Mouse (Mus musculus) embryo, embryonic 9.5 days (tissue): ENCODE data around the gene Atxn7l3.
"Not testable (repeated sequence)": the region's sequence is repeated elsewhere in the genome, so short reads cannot be mapped to it uniquely, and the experiment has no call there.

Source experiments
- DNase-seq: peaks from one replicate; pipeline ENCODE4 v3.0.0-alpha.2; 2017; ENCODE audit errors: extremely low spot score

The Atxn7l3 gene

GRCm38 (mm10) chr11:102294887-102295597 lies 1.4 kb downstream of the Atxn7l3 start:
- DNase-seq: no peak

- no peak for DNase-seq
These were observed 2.0 kb downstream of the Atxn7l3 start for GRCm38 (mm10) chr11:102294416-102294815.

DNA sequence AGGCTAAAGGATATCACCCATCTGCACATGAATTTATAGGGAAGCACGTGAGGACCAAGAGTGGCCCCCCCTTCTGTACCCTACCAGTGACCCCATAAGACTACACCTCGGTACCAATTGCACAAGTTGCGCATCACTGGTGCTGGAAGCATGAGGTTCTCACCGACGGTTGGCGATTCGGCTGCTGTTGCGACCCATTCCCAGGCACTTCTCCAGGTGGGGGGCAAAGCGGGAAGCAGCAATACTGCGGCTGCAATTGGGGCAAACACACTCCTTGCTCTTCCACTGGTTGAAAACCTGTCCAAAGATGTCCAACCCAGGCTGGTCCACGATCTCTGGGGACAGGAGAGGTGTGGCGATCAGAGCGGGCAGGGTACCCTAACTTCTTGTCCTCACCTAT lies 2.5 kb downstream of the Atxn7l3 start:
- DNase-seq: no peak

DNA sequence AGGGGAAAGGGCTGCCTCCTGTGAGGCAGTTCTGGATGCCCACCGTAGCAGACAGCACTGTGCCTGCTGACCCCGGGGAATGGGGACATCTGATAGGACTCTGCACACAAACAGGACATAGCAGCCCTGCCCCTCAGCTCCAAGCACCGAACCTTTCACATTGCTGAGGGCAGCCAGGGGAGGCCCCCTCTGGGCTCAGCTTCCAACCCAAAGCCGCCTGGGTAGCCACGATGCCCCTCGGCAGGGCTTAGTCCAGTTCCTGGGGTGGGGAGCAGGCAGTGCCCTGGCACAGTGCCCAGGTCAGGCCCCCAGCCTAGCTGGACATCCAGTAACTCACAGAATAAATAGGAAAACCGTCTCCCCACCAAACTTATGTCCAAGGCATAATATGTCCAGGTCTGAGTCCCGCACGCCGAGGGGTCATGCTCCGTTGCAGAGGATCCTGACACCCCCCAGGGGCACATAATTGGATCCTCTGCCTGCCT lies 5.3 kb downstream of the Atxn7l3 start:
- no peak for DNase-seq

DNA sequence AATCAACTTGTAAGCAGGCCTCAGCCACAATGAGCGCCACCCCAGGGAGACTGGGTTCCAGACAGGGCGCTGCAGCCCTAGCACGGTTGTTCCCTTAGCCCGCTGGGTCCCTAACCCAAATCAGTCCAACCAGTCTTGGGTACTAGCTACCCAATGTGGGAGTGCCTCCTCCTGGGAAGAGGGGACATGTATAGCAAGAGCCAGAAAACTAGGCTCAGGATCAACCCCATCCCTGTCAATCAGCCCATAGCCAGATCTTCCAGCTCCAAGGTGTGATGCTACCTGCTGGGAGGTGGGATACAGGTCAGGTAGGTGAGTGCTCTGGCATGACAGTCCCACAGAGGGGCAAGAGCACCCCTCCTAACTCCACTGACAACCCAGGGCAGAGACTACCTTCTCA lies 6.3 kb downstream of the Atxn7l3 start:
- no peak for DNase-seq

DNA sequence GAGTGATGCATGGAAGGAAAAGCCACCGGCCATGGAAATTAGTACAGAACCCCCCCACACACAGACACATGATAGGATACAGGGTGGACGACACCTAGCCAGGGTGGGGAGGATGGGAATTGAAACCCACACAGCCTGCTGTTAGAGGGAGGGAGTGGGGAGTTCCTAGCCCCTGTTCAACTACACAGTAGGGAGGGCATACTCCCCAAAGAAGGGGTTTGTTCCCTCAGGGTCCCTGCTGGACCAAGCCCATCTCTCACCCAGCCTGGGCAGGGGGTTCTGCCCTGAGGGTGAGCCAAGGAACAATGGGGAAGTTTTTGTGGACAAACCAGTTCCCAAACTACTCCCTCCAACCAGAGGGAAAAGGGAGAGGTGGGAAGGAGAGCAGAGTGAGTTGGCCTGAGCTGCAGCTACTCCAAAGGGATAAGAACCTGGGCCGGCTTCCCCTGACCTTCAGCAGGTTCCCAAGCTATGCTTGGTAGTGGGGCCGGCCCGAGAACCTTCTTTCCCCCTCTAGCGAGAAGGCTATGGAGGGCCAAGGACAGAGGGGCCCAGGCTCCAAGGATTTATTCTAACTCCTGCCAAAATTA lies 6.8 kb downstream of the Atxn7l3 start:
- no peak for DNase-seq

- DNase-seq: no peak
These were observed 7.5 kb downstream of the Atxn7l3 start for GRCm38 (mm10) chr11:102288913-102289312.

DNA sequence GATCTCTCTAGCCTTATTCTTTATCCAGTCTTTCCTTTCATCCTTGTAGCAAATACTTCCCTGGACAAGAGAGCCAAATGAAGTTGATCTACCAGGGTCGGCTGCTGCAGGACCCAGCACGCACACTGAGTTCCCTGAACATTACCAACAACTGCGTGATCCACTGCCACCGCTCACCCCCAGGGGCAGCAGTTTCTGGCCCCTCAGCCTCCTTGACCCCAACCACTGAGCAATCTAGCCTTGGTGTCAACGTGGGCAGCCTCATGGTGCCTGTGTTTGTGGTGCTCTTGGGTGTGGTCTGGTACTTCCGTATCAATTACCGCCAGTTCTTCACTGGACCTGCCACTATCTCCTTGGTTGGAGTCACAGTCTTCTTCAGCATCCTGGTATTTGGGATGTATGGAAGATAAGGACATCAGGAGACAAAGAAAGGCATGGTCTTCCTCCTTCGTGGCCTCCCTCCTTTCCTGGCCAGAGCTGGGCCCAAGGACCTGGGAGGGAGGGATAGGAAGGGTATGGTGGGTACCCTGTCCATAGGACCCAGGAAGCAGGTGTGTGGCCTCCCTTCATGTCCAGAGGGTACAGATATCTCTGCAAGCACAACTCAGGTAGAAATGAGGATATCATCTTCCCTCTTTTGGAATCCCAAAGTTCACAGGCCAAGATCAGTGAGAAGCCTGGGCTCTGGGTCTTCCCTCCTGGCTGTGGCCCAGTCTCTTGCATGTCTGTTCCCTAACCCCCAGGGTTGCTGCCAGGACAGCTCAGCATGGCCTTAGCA lies 8.2 kb downstream of the Atxn7l3 start:
- no peak for DNase-seq

GRCm38 (mm10) chr11:102287485-102287884 lies 8.9 kb downstream of the Atxn7l3 start:
- DNase-seq: no peak

DNA sequence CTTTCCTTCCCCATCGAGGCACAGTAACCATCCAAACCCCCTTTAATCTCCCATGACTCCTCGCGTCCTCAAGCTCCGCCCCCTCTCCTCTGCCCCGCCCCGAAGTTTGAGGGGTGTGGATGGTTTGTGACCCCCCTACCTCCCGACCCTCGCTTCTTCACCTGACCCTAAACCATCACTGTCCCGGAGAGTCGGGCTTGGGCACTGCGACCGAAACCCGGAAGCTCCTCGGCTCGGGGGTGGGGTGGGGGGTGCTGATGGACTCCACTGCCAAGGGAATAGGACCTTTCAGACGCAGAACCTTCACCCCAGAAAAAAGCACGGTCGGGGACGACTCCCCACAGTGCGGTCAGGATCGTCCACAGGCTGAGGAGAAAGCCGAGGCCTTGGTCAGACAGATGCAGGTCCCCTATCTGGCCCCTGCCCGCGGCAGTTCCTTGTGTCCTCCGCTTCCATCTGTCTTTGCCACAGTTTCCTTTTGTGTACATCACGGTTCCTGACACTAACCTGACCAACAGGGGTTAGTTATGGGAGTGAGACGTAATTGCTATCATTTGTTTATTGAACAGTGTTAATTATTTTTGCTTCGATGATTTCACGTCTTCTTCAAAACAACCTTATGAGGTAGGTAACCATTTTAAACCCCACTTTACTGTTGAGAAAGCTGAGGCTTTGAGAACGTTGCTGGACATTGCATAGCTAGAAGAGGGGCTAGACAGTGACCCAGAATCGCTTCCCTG lies 11.2 kb downstream of the Atxn7l3 start:
- no peak for DNase-seq

DNA sequence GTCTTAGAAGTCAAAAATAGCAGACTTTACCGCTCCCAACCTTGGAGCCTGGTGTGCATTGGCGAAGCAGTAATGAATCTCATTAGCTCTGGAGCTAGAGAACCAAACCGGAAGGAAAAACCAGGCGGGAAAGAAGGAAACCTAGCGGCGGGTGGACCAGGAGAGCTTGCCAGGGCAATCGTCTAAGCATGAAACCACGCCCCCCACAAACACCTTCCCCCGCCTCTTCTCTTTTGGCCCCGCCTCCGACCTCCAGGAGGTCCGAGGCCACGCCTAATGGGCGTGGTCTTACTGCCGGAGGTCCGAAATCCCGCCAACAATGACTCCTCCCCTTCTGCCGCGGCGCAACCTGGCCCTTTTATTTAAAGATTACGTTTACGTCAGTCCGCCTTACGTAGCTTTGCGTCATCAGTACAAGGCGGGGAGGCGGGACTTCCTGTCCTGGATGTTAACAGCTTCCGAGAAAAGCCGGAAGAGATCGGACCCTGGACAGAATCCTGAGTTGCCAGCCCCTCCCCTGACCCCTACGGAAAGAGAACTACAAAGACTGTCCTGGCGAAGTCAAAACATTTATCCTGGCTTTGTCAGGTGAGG lies 11.8 kb downstream of the Atxn7l3 start, which contains the start of gene Tmub2:
TSS of gene Tmub2 (plus strand) at position 431 of the 594 bp plus-strand sequence.
- peak; percentile 97 for DNase-seq

DNA sequence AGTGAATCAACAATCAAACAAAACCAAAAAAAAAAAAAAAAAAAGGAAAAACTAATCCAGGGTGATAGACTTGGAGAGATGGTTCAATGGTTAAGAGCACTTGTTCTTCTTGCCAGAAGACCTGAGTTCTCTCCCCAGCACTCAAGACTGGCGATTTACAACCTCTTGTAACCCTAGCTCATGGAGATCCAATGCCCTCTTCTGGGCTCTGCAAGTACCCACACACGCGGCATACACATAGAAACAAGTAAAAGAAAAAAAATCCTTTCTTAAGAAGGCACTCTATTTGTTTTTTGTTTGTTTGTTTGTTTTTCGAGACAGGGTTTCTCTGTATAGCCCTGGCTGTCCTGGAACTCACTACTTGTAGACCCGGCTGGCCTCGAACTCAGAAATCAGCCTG lies 12.5 kb downstream of the Atxn7l3 start:
- no peak for DNase-seq

GRCm38 (mm10) chr11:102280267-102280666 lies 16.2 kb downstream of the Atxn7l3 start:
- DNase-seq: not testable (repeated sequence)

GRCm38 (mm10) chr11:102279595-102279994 lies 16.8 kb downstream of the Atxn7l3 start:
- DNase-seq: no peak

- DNase-seq: no peak
These were observed 18.7 kb downstream of the Atxn7l3 start for GRCm38 (mm10) chr11:102277754-102278153.

DNA sequence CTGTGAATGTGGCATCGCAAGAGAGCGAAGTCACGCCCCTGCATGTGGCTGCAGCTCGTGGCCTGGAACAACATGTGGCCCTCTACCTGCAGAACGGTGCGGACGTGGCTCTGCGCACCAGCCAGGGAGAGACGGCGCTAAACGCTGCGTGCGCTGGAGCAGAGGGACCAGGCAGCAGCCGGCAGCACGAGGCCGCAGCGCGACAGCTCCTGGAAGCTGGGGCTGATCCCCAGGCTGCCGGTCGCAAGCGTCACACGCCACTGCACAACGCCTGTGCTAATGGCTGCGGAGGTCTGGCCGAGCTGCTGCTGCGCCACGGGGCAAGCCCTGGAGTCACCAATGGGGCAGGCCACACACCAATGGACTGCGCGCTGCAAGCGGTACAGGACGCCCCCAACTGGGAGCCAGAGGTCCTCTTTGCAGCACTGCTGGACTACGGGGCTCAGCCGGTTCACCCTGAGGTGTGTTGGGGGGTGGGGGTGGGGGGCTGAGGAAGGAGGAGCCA lies 20.0 kb downstream of the Atxn7l3 start:
- DNase-seq: peak; percentile 73

GRCm38 (mm10) chr11:102268520-102269244 lies 27.7 kb downstream of the Atxn7l3 start, which contains the start of gene Asb16:
Asb16 (plus strand) TSS chr11:102268743.
- no peak for DNase-seq

- peak; percentile 75 for DNase-seq
These were observed 29.0 kb downstream of the Atxn7l3 start for GRCm38 (mm10) chr11:102267480-102267879.

GRCm38 (mm10) chr11:102266631-102267355 lies 29.6 kb downstream of the Atxn7l3 start:
- DNase-seq: no peak

DNA sequence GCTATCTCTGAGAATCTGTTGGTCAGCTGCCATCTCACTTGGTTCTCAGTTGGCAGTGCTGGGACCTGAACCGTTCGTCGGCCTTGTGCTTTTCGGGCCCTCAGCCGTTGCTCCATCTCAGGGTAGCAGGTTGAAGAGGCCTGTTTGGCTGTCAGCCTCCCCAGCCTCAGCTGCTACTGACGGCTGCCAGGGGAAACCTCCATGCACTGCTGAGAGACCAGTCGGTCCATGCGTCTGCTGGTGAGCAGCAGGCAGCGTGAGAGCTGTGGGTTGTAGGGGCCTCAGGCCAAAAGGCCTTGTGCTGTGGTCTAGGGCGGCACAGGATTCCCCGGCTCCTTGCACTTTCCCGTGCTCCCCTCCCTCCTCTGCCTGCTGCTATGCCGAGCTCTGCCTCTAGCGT lies 30.6 kb downstream of the Atxn7l3 start:
- DNase-seq: no peak
